Mouse (Mus musculus): ENCODE data around the gene M1ap.

Gene M1ap

GRCm38 (mm10) chr6:83008659-83009058 lies 62.0 kb downstream of the M1ap start:
- no peak for DNase-seq (ENCODE audit: low spot score)

- no peak for DNase-seq (ENCODE audit: low spot score)
These were observed 63.3 kb downstream of the M1ap start for GRCm38 (mm10) chr6:83010010-83010409.

- no peak for DNase-seq (ENCODE audit: low spot score)
These were observed 64.6 kb downstream of the M1ap start for GRCm38 (mm10) chr6:83011255-83011654.

- no peak for DNase-seq (ENCODE audit: low spot score)
These were observed 65.1 kb downstream of the M1ap start for GRCm38 (mm10) chr6:83011756-83012155.

GRCm38 (mm10) chr6:83013444-83013843 lies 66.7 kb downstream of the M1ap start:
- DNase-seq (ENCODE audit: low spot score): no peak

- no peak for DNase-seq (ENCODE audit: low spot score)
These were observed 68.1 kb downstream of the M1ap start for GRCm38 (mm10) chr6:83014482-83015466.

GRCm38 (mm10) chr6:83015749-83016148 lies 69.0 kb downstream of the M1ap start:
- no peak for DNase-seq (ENCODE audit: low spot score)

- DNase-seq (ENCODE audit: low spot score): no peak
These were observed 70.5 kb downstream of the M1ap start for GRCm38 (mm10) chr6:83017190-83017589.

- DNase-seq (ENCODE audit: low spot score): no peak
These were observed 72.3 kb downstream of the M1ap start for GRCm38 (mm10) chr6:83019044-83019443.

- DNase-seq (ENCODE audit: low spot score): no peak
These were observed 73.4 kb downstream of the M1ap start for GRCm38 (mm10) chr6:83020121-83020520.

- no peak for DNase-seq (ENCODE audit: low spot score)
These were observed 74.3 kb downstream of the M1ap start for GRCm38 (mm10) chr6:83020836-83021593.

- no peak for DNase-seq (ENCODE audit: low spot score)
These were observed 76.3 kb downstream of the M1ap start for GRCm38 (mm10) chr6:83023008-83023407.

- DNase-seq (ENCODE audit: low spot score): no peak
These were observed 77.1 kb downstream of the M1ap start for GRCm38 (mm10) chr6:83023786-83024185.

GRCm38 (mm10) chr6:83024421-83024820 lies 77.7 kb downstream of the M1ap start:
- DNase-seq (ENCODE audit: low spot score): no peak

- DNase-seq (ENCODE audit: low spot score): no peak
These were observed 78.5 kb downstream of the M1ap start for GRCm38 (mm10) chr6:83025221-83025620.

GRCm38 (mm10) chr6:83027293-83027692 lies 80.6 kb downstream of the M1ap start:
- no peak for DNase-seq (ENCODE audit: low spot score)

GRCm38 (mm10) chr6:83027706-83028105 lies 81.0 kb downstream of the M1ap start:
- DNase-seq (ENCODE audit: low spot score): no peak

- DNase-seq (ENCODE audit: low spot score): no peak
These were observed 83.1 kb downstream of the M1ap start for GRCm38 (mm10) chr6:83029777-83030176.

GRCm38 (mm10) chr6:83031111-83031510 lies 84.4 kb downstream of the M1ap start:
- no peak for DNase-seq (ENCODE audit: low spot score)

- no peak for DNase-seq (ENCODE audit: low spot score)
These were observed 85.4 kb downstream of the M1ap start for GRCm38 (mm10) chr6:83031921-83032590.

GRCm38 (mm10) chr6:83032769-83033191 lies 86.1 kb downstream of the M1ap start:
- DNase-seq (ENCODE audit: low spot score): peak; percentile 27
